16 mouse cellular contexts compared by ENCODE assay signal in genomic region chr13:103643486-103643885, GRCm38 (mm10).
"Had no signal": no experiment of that assay in that cellular context is flagged by ENCODE, and none has a peak within 500 bp of the region (broad histone marks: within the 10 kb centered on the region; RNA-seq: fewer than 3 reads in every experiment).

No protein-coding gene starts in this region.

- H3K27me3 ChIP-seq: lung, embryonic 15.5 days; midbrain, embryonic 15.5 days; neural tube, embryonic 12.5 days; stomach, embryonic 15.5 days had no signal

- H3K36me3 ChIP-seq: lung, embryonic 15.5 days; midbrain, embryonic 15.5 days; neural tube, embryonic 12.5 days; stomach, embryonic 15.5 days had no signal

- H3K4me2 ChIP-seq: lung, embryonic 15.5 days; midbrain, embryonic 15.5 days; neural tube, embryonic 12.5 days; stomach, embryonic 15.5 days had no signal

- H3K4me1 ChIP-seq: megakaryocyte, embryonic 14.5 days; stomach, embryonic 15.5 days had no signal

- DNase-seq: liver, postnatal 0 days; lung, adult 2 months; lung, postnatal 14 days; lung, postnatal 36 days; right cerebral cortex, postnatal 14 days; thymus, adult 2 months; thymus, postnatal 25 days; thymus, postnatal 4 days had no signal

- H3K9me3 ChIP-seq: lung, embryonic 15.5 days; megakaryocyte, embryonic 14.5 days; midbrain, embryonic 15.5 days; neural tube, embryonic 12.5 days; stomach, embryonic 15.5 days had no signal

- ATAC-seq: liver, postnatal 0 days; lung, postnatal 0 days had no signal

- H3K4me3 ChIP-seq: lung, embryonic 15.5 days; megakaryocyte, embryonic 14.5 days; midbrain, embryonic 15.5 days; neural tube, embryonic 12.5 days; stomach, embryonic 15.5 days had no signal

- H3K9ac ChIP-seq: liver, postnatal 0 days; lung, embryonic 15.5 days; midbrain, embryonic 15.5 days; neural tube, embryonic 12.5 days; stomach, embryonic 15.5 days had no signal

- H3K27ac ChIP-seq: lung, embryonic 15.5 days; macrophage; neural tube, embryonic 12.5 days; stomach, embryonic 15.5 days; stomach, postnatal 0 days had no signal
